Mouse (Mus musculus): ENCODE measurements around the gene Nudt19. TPM values are rescaled to one million over a fixed set of nuclear protein-coding genes. Genes with fewer than 3 reads are reported as not detected.
"Not testable (repeated sequence)": the region's sequence is repeated elsewhere in the genome, so short reads cannot be mapped to it uniquely, and the experiment has no call there.

The Nudt19 gene
- polyA plus RNA-seq, 1 experiment, result 103 TPM

DNA sequence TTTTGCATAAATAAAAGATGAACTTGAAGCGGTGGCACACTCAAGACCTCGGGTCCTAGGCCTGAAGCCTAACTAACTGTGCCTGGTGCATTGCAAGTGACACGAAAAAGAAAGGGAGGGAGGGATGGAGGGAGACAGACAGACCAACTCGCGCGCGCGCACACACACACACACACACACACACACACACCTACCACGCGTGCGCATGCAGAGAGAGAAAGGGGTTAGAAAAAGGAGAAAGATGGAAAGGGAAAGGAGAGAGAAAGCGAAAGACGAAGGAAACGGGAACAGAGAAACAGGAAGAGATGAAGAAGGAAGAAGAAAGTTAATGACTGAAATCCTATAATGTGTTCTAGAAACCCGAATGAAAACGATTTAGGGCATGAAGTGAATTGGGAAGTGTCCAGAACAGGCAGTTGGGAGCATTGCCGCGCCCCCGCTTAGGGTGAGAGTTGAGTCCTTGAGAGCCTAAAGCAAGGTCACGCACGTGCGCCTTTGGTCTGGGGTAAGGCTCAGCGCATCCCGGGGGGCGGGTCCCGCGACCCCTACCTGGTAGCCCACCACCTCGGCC is 1.4 kb downstream of the Nudt19 start:
- 4% methylated on average over 28 of the region's 28 CpGs for WGBS
- Histone ChIP-seq H3K4me3 (replicated peaks; ENCODE audit: insufficient read depth, low read depth, low read length) (peak overlapping the region; percentile 79), H3K4me1 (ENCODE audit: control insufficient read depth, insufficient read depth, low read length) (peaks cover 4% of the 10 kb centered on the region; the same call in 1 of the 2 replicates), H3K27ac (ENCODE audit: insufficient read depth, low read length) (peak overlapping the region; percentile 97), H3K27me3 (ENCODE audit: control insufficient read depth, insufficient read depth, low read length) (no peaks in the 10 kb centered on the region)
- DNase-seq, result peak; percentile 52 to 60
- no peak for TF ChIP-seq CTCF (IDR thresholded peaks at IDR 0.05; ENCODE audit: borderline replicate concordance, insufficient read depth, low read depth, low read length)
- TF ChIP-seq POLR2A (IDR thresholded peaks at IDR 0.05; ENCODE audit: borderline replicate concordance, insufficient read depth, low read length), result no peak

DNA sequence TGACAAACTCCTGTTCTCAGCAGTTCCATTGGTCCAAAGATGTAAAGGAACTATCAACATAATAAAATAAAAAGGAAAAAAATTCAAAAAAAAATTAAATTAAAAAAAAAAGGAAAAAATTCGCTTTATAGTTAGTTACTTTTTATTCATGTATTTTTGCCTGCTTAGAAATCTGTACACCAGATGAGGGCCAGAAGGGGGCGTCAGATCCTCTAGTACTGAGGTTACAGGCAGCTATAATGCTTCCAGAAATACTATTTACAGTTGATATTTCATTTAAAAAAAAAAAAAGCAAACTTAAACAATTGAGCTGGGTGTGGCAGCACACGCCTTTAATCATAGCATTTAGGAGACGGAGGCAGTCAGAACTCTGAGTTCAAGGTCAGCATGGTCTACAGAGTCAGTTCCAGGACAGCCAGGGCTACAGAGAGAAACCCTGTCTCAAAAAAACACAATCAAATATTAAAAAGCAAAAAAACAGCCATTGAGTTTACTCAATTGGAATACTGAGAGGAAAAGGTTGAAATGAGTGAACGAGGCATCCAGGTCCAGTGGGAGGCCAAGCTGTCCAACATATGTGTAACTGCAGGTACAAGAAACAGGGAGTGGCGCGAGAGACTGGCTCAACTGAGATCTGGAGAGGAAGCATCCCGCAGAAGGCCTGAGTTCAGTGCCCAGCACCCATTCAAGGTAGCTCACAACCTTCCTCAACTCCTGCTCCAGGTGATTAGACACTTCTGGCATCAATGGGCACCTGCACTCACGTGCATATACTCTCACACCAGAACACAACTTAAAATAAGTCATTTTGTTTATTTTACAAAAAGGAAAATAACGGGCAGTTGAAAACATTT is 2.1 kb downstream of the Nudt19 start:
- TF ChIP-seq POLR2A (IDR thresholded peaks at IDR 0.05; ENCODE audit: borderline replicate concordance, insufficient read depth, low read length) (no peak), CTCF (IDR thresholded peaks at IDR 0.05; ENCODE audit: borderline replicate concordance, insufficient read depth, low read depth, low read length) (no peak)
- H3K27ac ChIP-seq (ENCODE audit: insufficient read depth, low read length), result peak overlapping the region; percentile 97; the same call in 1 of the 2 replicates
- H3K4me3 ChIP-seq (replicated peaks; ENCODE audit: insufficient read depth, low read depth, low read length), result peak overlapping the region; percentile 79
- peak; percentile 33 to 39 for DNase-seq
- WGBS, result 52% methylated on average over 10 of the region's 10 CpGs
- H3K4me1 ChIP-seq (ENCODE audit: control insufficient read depth, insufficient read depth, low read length), result peaks cover 4% of the 10 kb centered on the region; the same call in 1 of the 2 replicates
- no peaks in the 10 kb centered on the region for H3K27me3 ChIP-seq (ENCODE audit: control insufficient read depth, insufficient read depth, low read length)

DNA sequence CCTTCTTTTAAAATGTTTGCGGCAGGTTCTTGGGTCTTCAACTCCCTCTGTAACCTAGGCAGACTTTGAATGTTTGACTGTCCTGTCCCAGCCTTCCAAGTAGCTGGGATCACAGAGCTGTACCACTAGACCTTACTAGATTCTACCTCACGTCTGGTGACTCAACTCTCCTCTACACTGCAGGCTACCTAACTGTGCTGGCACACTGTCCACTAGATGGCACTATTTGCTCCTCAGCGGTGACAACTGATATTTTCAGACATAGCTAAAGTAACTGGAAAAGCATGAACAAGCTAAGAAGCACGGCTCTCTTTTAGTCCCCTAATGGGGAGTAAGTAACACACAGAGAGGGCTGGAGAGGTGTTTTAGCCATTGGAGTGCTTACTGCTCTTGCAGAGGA is 10.2 kb downstream of the Nudt19 start:
- H3K27ac ChIP-seq (ENCODE audit: insufficient read depth, low read length), result no peak overlapping the region
- no peaks in the 10 kb centered on the region for H3K27me3 ChIP-seq (ENCODE audit: control insufficient read depth, insufficient read depth, low read length)
- no peak overlapping the region for H3K4me3 ChIP-seq (replicated peaks; ENCODE audit: insufficient read depth, low read depth, low read length)
- TF ChIP-seq CTCF (IDR thresholded peaks at IDR 0.05; ENCODE audit: borderline replicate concordance, insufficient read depth, low read depth, low read length) (peak; percentile 75; the same call in 1 of the 2 replicates), POLR2A (IDR thresholded peaks at IDR 0.05; ENCODE audit: borderline replicate concordance, insufficient read depth, low read length) (no peak)
- WGBS, result 29% methylated on average over 4 of the region's 4 CpGs
- H3K4me1 ChIP-seq (ENCODE audit: control insufficient read depth, insufficient read depth, low read length), result no peaks in the 10 kb centered on the region
- peak; percentile 52 to 58 for DNase-seq

DNA sequence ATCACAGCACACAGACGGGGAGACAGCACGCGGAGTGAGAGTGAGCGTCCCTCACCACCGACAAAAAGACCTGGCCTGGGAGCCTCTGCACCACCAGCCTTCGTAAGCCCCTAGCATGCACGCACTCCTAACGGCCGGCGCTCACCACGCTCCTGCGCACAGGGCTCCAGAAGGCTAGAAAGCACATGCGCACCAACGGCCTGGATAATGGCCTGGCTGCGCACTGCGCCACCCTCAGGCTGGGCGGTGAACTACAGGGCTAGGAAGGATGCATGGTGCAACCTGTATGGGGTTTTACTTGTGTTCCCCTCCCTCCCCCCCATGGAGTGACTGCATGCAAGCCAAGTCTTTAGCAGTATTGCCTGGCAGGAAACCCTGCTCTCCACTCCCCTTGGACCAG is 18.5 kb downstream of the Nudt19 start, which contains the start of gene Tdrd12:
Tdrd12 (minus strand) TSS at position 184 of the 400 bp plus-strand sequence.
- H3K27me3 ChIP-seq (ENCODE audit: control insufficient read depth, insufficient read depth, low read length), result no peaks in the 10 kb centered on the region
- TF ChIP-seq CTCF (IDR thresholded peaks at IDR 0.05; ENCODE audit: borderline replicate concordance, insufficient read depth, low read depth, low read length) (no peak), POLR2A (IDR thresholded peaks at IDR 0.05; ENCODE audit: borderline replicate concordance, insufficient read depth, low read length) (no peak)
- WGBS, result 91% methylated on average over 17 of the region's 17 CpGs
- DNase-seq, result no peak
- H3K27ac ChIP-seq (ENCODE audit: insufficient read depth, low read length), result no peak within 1 kb of the TSS
- no peaks in the 10 kb centered on the region for H3K4me1 ChIP-seq (ENCODE audit: control insufficient read depth, insufficient read depth, low read length)
- H3K4me3 ChIP-seq (replicated peaks; ENCODE audit: insufficient read depth, low read depth, low read length), result no peak within 1 kb of the TSS

DNA sequence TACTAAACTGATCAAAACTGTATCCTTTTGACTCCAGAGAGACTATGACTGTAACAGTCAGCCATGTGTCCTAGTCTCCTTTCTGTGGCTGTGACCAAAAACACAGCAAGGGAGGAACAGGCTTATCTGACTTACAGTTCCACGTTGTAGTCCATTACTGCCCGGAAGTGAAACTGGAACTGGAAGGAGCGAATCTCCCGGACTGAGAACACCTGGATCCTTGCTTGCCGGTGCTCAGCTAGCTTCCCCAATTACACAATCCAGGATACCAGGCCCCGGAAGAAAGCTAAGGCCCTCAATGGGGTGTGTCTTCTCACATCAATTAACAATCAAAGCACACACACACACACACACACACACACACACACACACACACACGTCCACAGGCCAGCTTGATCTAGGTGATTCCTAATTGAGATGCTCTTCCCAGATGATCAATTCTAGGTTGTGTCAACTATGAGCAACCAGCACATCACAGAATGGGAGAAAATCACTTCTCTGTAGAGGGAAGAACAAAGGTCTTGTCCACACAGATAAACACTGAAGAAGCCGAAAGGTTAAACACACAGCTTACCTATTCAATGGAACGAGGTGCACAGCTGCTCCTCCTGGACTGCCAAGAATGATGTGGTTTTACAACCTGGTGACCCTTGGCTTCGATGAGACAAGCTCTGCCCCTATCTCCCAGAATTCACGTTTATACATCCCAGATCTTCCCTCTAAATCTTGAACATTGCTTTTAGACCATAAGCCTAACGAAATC is 20.2 kb downstream of the Nudt19 start:
- 80% methylated on average over 12 of the region's 12 CpGs for WGBS
- Histone ChIP-seq H3K4me3 (replicated peaks; ENCODE audit: insufficient read depth, low read depth, low read length) (no peak overlapping the region), H3K27me3 (ENCODE audit: control insufficient read depth, insufficient read depth, low read length) (no peaks in the 10 kb centered on the region), H3K4me1 (ENCODE audit: control insufficient read depth, insufficient read depth, low read length) (no peaks in the 10 kb centered on the region), H3K27ac (ENCODE audit: insufficient read depth, low read length) (no peak overlapping the region)
- DNase-seq, result no peak
- TF ChIP-seq CTCF (IDR thresholded peaks at IDR 0.05; ENCODE audit: borderline replicate concordance, insufficient read depth, low read depth, low read length) (no peak), POLR2A (IDR thresholded peaks at IDR 0.05; ENCODE audit: borderline replicate concordance, insufficient read depth, low read length) (no peak)

DNA sequence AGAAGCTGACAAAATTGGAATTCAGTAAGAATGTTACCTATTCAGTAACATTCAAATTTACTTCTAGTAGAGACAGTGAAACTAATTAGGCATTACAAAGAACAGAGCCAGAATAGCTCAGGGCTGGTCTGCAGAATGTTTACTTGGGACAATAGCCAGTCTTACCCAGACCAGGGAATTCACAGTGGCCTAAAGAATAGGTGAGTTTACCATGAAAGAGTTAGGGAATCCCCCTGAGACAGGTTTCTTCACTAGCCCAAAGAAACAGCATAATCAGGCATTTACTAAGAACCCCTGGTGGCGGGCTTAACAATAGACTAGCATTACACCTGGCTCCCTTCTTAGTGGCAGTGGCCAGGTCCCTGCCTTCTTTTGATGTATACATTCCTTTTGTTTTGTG is 25.6 kb downstream of the Nudt19 start:
- 58% methylated on average over 1 of the region's 1 CpGs for WGBS

DNA sequence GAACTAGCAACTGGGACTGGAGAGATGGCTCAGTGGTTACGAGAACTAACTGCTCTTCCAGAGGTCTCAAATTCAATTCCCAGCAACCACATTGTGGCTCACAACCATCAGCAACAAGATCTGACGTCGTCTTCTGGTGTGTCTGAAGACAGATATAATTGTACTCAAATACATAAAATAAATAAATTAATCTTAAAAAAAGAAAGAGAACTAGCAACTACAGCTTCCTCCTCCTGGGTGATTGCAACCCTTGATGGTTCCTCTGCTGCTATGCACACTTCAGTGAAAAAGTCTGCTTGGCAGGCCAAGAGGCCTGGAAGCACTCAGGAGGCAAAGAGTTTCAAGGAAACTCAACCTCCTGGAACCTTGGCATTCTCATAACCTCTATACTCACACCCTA is 26.1 kb downstream of the Nudt19 start:
- H3K4me3 ChIP-seq (replicated peaks; ENCODE audit: insufficient read depth, low read depth, low read length), result no peak overlapping the region
- 73% methylated on average over 3 of the region's 3 CpGs for WGBS
- no peak for TF ChIP-seq POLR2A (IDR thresholded peaks at IDR 0.05; ENCODE audit: borderline replicate concordance, insufficient read depth, low read length)
- TF ChIP-seq CTCF (IDR thresholded peaks at IDR 0.05; ENCODE audit: borderline replicate concordance, insufficient read depth, low read depth, low read length), result no peak
- no peak overlapping the region for H3K27ac ChIP-seq (ENCODE audit: insufficient read depth, low read length)
- no peaks in the 10 kb centered on the region for H3K4me1 ChIP-seq (ENCODE audit: control insufficient read depth, insufficient read depth, low read length)
- DNase-seq, result no peak
- H3K27me3 ChIP-seq (ENCODE audit: control insufficient read depth, insufficient read depth, low read length), result no peaks in the 10 kb centered on the region

More for the DNA sequence above, 25.6 kb downstream of the Nudt19 start:
- not testable (repeated sequence) for H3K4me1 ChIP-seq (ENCODE audit: control insufficient read depth, insufficient read depth, low read length); H3K4me3 ChIP-seq (replicated peaks; ENCODE audit: insufficient read depth, low read depth, low read length); H3K27ac ChIP-seq (ENCODE audit: insufficient read depth, low read length); DNase-seq; H3K27me3 ChIP-seq (ENCODE audit: control insufficient read depth, insufficient read depth, low read length)

Data from cerebellum, adult 2 months (tissue).